Mouse (Mus musculus) liver, adult 2 months (tissue): ENCODE results near the gene Tnrc6a. TPM values are rescaled to one million over a fixed set of nuclear protein-coding genes. Genes with fewer than 3 reads are reported as not detected.
A peak's percentile ranks its signal among the peaks of the same experiment; 100 is the strongest.

Source experiments
- DNase-seq: peaks from one replicate; pipeline ENCODE4 v3.0.0-alpha.2; 2011; ENCODE audit warnings: low read depth, low spot score; ENCODE audit errors: extremely low read depth
- H3K27ac ChIP-seq: fragments of 200-500 bp; replicated peaks from 2 replicates; pipeline ENCODE4 v1.5.1; 2012; ENCODE audit warnings: low read depth, mild to moderate bottlenecking, control low read depth, inconsistent platforms, low read length; ENCODE audit not compliant: insufficient read depth
- H3K27me3 ChIP-seq: fragments of 200-500 bp; 2 replicates; pipeline ENCODE4 v1.6.1; 2012; ENCODE audit warnings: mild to moderate bottlenecking, moderate library complexity, low read length, inconsistent platforms; ENCODE audit not compliant: control insufficient read depth, insufficient read depth
- H3K36me3 ChIP-seq: fragments of 200-500 bp; 2 replicates; pipeline ENCODE4 v1.6.1; 2012; ENCODE audit warnings: low read length, inconsistent platforms; ENCODE audit not compliant: control insufficient read depth, insufficient read depth
- H3K4me1 ChIP-seq: fragments of 200-500 bp; 2 replicates; pipeline ENCODE4 v1.6.1; 2011; ENCODE audit warnings: low read length; ENCODE audit not compliant: control insufficient read depth, insufficient read depth
- H3K4me3 ChIP-seq: fragments of 200-500 bp; 2 replicates; pipeline ENCODE4 v1.5.1; 2011; ENCODE audit warnings: low read depth, mild to moderate bottlenecking, control low read depth, low read length, moderate library complexity; ENCODE audit not compliant: insufficient read depth
- H3K79me2 ChIP-seq: fragments of 200-500 bp; 2 replicates; pipeline ENCODE4 v1.6.1; 2012; ENCODE audit warnings: inconsistent platforms, mild to moderate bottlenecking, low read length, moderate library complexity; ENCODE audit not compliant: control insufficient read depth, insufficient read depth
- H3K9ac ChIP-seq: fragments of 200-500 bp; 2 replicates; pipeline ENCODE4 v1.6.1; 2012; ENCODE audit warnings: low read depth, mild to moderate bottlenecking, control low read depth, inconsistent platforms, low read length
- CTCF ChIP-seq: fragments of 200-500 bp; IDR thresholded peaks from 2 replicates; pipeline ENCODE4 v1.5.1; 2011; ENCODE audit warnings: low read depth, low read length, control low read depth
- POLR2A ChIP-seq: fragments of 200-500 bp; IDR thresholded peaks from 2 replicates; pipeline ENCODE4 v1.6.1; 2011; ENCODE audit warnings: low read length, control low read depth; ENCODE audit not compliant: insufficient read depth; ENCODE audit errors: extremely low read depth
- WGBS: fragments of 180-500 bp; shearing (Covaris S2); methylation state at CpG from one replicate; pipeline ENCODE4 v1.1.7; 2018; 5-methylcytosine and 5-hydroxymethylcytosine counted together
- polyA plus RNA-seq: library from polyadenylated mRNA; depleted of rRNA; stranded (reverse); fragments of >200 nt; gene quantifications from 2 replicates; pipeline ENCODE4 v1.2.3, GENCODE M21; 2012
- total RNA-seq: library from RNA; depleted of rRNA; stranded (reverse); fragments of >200 nt; gene quantifications from 2 replicates; pipeline ENCODE4 v1.2.3, GENCODE M21; 2014

The Tnrc6a gene
- total and polyA plus RNA-seq, 2 experiments: 22.1 to 29.7 TPM

- no peak overlapping the region for H3K27ac ChIP-seq
- no peaks in the 10 kb centered on the region for H3K79me2 ChIP-seq
- H3K27me3 ChIP-seq: no peaks in the 10 kb centered on the region
- H3K4me1 ChIP-seq: no peaks in the 10 kb centered on the region
- H3K9ac ChIP-seq: no peak overlapping the region
- DNase-seq: no peak
- no peaks in the 10 kb centered on the region for H3K36me3 ChIP-seq
- no peak overlapping the region for H3K4me3 ChIP-seq
- 79% methylated on average over 1 of the region's 1 CpGs for WGBS
- TF ChIP-seq POLR2A (no peak), CTCF (no peak)
Observed at GRCm38 (mm10) chr7:123105906-123106305, 17.8 kb upstream of the Tnrc6a start.

GRCm38 (mm10) chr7:123106326-123106725, 17.4 kb upstream of the Tnrc6a start:
- H3K79me2 ChIP-seq: no peaks in the 10 kb centered on the region
- H3K4me3 ChIP-seq: no peak overlapping the region
- no peak overlapping the region for H3K9ac ChIP-seq
- H3K27ac ChIP-seq: no peak overlapping the region
- H3K36me3 ChIP-seq: no peaks in the 10 kb centered on the region
- no peaks in the 10 kb centered on the region for H3K4me1 ChIP-seq
- WGBS: 31% methylated on average over 2 of the region's 2 CpGs
- peak; percentile 47 for DNase-seq
- H3K27me3 ChIP-seq: no peaks in the 10 kb centered on the region
- TF ChIP-seq CTCF (no peak), POLR2A (no peak)

GRCm38 (mm10) chr7:123108058-123109055, 15.3 kb upstream of the Tnrc6a start:
- TF ChIP-seq POLR2A: no peak
- TF ChIP-seq CTCF: no peak
- WGBS: 67% methylated on average over 13 of the region's 13 CpGs
- H3K27me3 ChIP-seq: no peaks in the 10 kb centered on the region
- H3K27ac ChIP-seq: no peak overlapping the region
- no peaks in the 10 kb centered on the region for H3K4me1 ChIP-seq
- H3K4me3 ChIP-seq: no peak overlapping the region
- H3K36me3 ChIP-seq: no peaks in the 10 kb centered on the region
- no peak overlapping the region for H3K9ac ChIP-seq
- no peak for DNase-seq
- H3K79me2 ChIP-seq: no peaks in the 10 kb centered on the region

GRCm38 (mm10) chr7:123109361-123110000, 14.2 kb upstream of the Tnrc6a start:
- TF ChIP-seq POLR2A (no peak), CTCF (no peak)
- DNase-seq: no peak
- Histone ChIP-seq H3K79me2 (no peaks in the 10 kb centered on the region), H3K27ac (no peak overlapping the region), H3K4me1 (no peaks in the 10 kb centered on the region), H3K36me3 (no peaks in the 10 kb centered on the region), H3K27me3 (no peaks in the 10 kb centered on the region), H3K4me3 (no peak overlapping the region), H3K9ac (no peak overlapping the region)
- 85% methylated on average over 7 of the region's 7 CpGs for WGBS

GRCm38 (mm10) chr7:123110135-123110534, 13.6 kb upstream of the Tnrc6a start:
- DNase-seq: peak; percentile 18
- 79% methylated on average over 3 of the region's 3 CpGs for WGBS
- H3K36me3 ChIP-seq: no peaks in the 10 kb centered on the region
- TF ChIP-seq POLR2A: no peak
- no peak for TF ChIP-seq CTCF
- no peak overlapping the region for H3K4me3 ChIP-seq
- no peaks in the 10 kb centered on the region for H3K4me1 ChIP-seq
- no peaks in the 10 kb centered on the region for H3K27me3 ChIP-seq
- H3K27ac ChIP-seq: peak overlapping the region; percentile 34; the same call in 1 of the 2 replicates
- H3K9ac ChIP-seq: no peak overlapping the region
- no peaks in the 10 kb centered on the region for H3K79me2 ChIP-seq

- no peaks in the 10 kb centered on the region for H3K36me3 ChIP-seq
- no peaks in the 10 kb centered on the region for H3K27me3 ChIP-seq
- 93% methylated on average over 6 of the region's 6 CpGs for WGBS
- no peak for TF ChIP-seq POLR2A
- TF ChIP-seq CTCF: no peak
- H3K4me3 ChIP-seq: no peak overlapping the region
- no peak overlapping the region for H3K27ac ChIP-seq
- no peaks in the 10 kb centered on the region for H3K79me2 ChIP-seq
- H3K4me1 ChIP-seq: no peaks in the 10 kb centered on the region
- no peak for DNase-seq
- no peak overlapping the region for H3K9ac ChIP-seq
Observed at GRCm38 (mm10) chr7:123113590-123113989, 10.1 kb upstream of the Tnrc6a start.
